Mouse (Mus musculus) brain, embryonic 14.5 days (tissue): ENCODE measurements around the gene Nab2. TPM values are rescaled to one million over a fixed set of nuclear protein-coding genes. Genes with fewer than 3 reads are reported as not detected.

Experiments used
- DNase-seq: peaks from one replicate; pipeline ENCODE4 v3.0.0-alpha.2; 2011; ENCODE audit warnings: low read depth
- CTCF ChIP-seq: fragments of 200-500 bp; IDR thresholded peaks from 2 replicates; pipeline ENCODE4 v1.5.1; 2012; ENCODE audit warnings: inconsistent platforms, mild to moderate bottlenecking, moderate library complexity, borderline replicate concordance; ENCODE audit not compliant: insufficient read depth, insufficient read length; ENCODE audit errors: extremely low read depth
- POLR2A ChIP-seq: fragments of 200-500 bp; IDR thresholded peaks from 2 replicates; pipeline ENCODE4 v1.6.1; 2012; ENCODE audit warnings: mild to moderate bottlenecking, inconsistent platforms, borderline replicate concordance; ENCODE audit not compliant: poor library complexity, insufficient read depth, insufficient read length, severe bottlenecking; ENCODE audit errors: extremely low read depth
- polyA plus RNA-seq: library from polyadenylated mRNA; depleted of rRNA; stranded (reverse); fragments of >200 nt; gene quantifications from 2 replicates; pipeline ENCODE4 v1.2.3, GENCODE M21; 2012; rRNA removed

Nab2 gene
- 7.4 and 8.0 TPM in 2 replicates for polyA plus RNA-seq

DNA sequence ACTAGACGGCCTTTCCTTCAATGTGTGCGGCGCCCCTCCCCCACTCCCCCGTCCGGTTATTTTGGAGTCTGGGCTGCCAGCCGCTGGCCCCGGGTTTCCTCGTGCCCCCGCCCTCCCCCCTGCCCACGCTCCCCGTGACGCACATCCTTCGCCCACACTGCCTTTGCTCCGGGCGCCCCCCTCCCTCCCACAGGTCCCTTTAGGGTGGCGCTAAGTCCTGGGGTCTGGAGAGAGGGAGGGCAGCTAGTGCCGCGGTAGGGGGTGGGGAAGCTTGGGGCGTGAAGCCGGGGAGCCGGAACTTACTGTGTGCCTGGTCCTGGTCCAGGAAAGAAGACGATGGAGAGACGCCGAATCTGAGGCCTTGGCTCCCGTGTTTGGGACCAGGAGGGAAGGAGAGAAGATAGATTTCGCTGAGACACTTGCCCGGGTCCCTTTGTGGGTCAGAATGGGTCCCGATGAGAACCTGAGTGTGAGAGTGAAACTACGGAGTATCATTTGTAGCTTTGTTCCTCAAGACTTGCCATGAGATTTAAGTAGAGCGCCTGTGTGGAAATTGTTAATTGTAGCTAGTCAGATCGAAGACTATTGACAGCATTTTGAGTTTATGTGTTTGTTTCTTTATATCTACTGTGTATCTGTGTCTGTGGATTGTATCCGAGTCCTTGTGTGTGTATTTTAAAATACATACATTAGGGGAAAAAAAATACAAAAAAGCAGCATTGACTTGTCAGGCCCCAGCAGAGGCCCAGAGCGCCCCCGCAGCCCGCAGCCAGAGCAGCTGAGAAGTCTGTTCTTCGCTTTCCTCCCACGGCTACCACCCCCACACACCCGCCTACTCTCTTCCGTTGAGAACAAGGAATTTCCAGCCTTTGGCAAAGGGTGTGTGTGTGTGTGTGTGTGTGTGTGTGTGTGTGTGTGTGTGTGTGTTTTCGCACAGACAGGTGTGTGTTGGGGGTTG, at the start of gene Nab2:
Gene Nab2, minus strand, starts transcription at position 476 of the 958 bp plus-strand sequence.
- DNase-seq: peak; percentile 78
- TF ChIP-seq CTCF (no peak), POLR2A (no peak)

DNA sequence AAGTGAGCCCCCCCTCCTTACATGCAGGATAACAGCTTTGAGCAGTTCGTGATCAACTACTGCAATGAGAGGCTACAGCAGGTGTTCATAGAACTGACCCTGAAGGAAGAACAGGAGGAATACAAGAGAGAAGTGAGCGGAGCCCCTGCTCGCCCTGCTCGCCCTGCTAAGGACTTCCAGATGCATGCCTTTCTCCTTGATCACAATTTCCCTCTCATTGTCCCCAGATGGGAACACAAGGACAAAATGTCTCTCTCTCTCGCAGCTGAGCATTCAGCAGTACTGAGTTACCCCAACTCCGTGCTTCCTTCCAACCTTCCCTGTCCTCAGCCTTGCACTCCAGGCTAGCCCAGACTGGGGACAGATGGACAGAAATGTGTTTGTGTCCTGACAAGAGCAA, 44.4 kb upstream of the Nab2 start:
- no peak for DNase-seq
- no peak for TF ChIP-seq CTCF
- TF ChIP-seq POLR2A: no peak

DNA sequence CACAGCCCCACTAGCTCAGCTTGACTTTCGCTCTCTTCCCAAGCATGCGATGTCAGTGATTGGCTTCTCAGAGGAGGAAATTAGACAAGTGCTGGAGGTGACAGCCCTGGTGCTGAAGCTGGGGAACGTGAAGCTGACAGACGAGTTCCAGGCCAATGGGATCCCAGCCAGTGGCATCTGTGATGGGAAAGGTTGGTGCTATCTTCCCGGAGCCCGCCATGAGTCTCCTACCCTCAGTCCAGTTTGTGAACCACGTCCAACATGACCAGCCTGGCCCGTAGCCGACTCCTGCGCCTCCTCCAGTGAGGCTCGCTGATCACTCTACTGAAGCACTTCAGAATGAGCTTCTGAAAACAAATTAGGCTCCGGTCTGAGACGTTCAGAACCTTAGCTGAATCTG, 42.0 kb upstream of the Nab2 start:
- no peak for TF ChIP-seq CTCF
- no peak for TF ChIP-seq POLR2A
- no peak for DNase-seq

DNA sequence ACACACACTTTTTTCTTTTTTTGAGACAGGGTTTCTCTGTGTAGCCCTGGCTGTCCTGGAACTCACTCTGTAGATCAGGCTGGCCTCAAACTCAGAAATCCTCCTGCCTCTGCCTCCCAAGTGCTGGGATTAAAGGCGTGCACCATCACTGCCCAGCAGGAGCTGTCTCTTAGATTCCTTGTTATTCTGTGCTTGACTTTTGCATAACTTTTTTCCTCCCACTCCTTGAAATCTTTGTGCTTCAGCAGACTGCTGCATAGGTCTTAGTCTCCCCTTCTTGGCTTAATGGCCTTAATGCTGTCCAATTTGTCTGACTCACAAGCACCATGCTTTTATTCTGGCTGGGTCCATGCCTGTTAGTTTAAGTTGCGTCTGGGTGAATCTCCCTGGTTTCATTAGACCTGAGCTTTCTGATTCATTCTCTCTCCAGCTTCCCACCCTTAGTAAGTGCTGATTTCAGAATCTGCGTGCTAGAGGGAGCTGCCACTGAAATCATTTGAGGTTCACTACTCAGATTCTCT, 40.5 kb upstream of the Nab2 start:
- no peak for TF ChIP-seq POLR2A
- no peak for TF ChIP-seq CTCF
- DNase-seq: no peak

DNA sequence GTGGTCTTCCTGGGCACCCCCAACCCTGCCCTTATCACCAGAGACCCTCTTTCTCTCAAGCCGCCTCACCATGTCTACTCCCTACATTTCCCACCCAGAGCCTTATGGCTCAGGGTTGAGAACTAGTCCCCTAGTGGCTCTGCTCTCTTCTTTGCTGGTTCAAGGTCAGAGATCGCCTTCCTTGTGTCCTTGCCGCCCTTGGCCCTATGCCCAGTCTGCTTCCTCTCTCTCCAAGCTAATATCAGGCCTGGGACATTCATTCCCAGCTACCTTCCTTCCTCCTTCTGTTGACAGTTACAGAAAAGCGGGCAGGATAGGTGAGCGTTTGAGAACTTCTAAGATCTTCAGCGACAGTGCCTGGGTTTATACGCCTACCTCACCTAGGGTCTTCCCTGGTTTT, 39.4 kb upstream of the Nab2 start:
- no peak for DNase-seq
- TF ChIP-seq POLR2A: no peak
- TF ChIP-seq CTCF: no peak

DNA sequence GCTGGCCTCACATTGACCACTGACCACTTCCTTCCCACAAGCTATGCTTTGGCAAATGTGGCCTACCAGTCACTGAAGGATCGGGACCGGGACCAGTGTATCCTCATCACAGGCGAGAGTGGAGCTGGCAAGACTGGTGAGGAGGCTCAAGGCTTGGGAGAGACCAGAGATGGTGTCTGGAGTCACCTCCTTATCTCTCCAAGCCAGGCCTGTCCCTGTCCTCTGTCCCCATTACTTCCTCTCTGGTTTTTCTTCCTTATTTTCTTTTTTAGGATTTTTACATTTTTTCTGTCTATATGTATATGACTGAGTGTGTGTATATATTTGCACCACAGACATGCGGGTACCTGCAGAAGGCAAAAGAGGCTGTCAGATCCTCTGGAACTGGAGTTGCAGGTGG, 37.4 kb upstream of the Nab2 start:
- TF ChIP-seq POLR2A: no peak
- no peak for TF ChIP-seq CTCF
- DNase-seq: no peak

DNA sequence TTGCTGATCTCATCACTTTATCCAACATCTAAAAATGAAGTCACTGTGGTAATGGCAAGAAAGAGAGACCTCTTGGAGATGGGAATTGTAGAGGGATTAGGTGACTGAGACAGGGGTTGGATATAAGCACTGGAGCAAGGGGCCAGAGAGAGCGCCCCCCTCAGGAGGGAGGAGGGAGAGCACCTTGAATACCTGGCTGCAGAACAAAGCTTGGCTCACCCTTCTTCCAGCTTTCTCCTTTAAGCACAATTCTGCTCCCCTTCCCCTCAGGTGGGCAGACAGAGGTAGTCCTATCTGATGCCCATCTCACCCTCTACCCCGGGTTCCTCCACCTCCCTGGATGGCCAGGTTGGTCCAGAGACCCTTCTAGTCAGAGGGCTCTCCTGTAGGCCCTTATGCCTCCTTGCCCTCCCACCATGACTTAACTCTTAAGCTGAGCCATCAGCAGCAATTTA, 36.4 kb upstream of the Nab2 start, which contains the start of gene Myo1a:
Gene Myo1a, plus strand, starts transcription at position 405 of the 455 bp plus-strand sequence.
- TF ChIP-seq CTCF (peak; percentile 17; the same call in 1 of the 2 replicates), POLR2A (no peak)
- DNase-seq: no peak

DNA sequence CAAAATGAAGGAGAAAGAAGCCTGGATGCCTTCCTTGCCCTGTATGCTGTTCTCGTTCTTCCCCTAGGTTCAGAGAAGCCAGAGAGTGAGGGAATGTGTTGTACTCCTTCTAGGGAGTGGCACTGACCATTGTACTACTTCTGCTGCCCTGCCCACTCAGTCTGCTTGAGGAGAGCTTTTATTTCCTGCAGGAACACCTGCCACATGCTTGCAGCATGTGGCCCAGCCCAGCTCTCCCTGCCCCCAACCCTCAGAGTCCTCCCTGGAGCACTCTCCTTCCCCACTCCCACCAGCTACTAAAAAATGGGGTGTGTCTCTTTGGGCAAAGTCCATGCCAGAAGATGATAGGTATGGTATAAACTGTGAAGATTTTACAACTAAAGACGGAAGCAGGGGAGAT, 35.9 kb upstream of the Nab2 start:
- no peak for DNase-seq
- no peak for TF ChIP-seq POLR2A
- TF ChIP-seq CTCF: no peak

DNA sequence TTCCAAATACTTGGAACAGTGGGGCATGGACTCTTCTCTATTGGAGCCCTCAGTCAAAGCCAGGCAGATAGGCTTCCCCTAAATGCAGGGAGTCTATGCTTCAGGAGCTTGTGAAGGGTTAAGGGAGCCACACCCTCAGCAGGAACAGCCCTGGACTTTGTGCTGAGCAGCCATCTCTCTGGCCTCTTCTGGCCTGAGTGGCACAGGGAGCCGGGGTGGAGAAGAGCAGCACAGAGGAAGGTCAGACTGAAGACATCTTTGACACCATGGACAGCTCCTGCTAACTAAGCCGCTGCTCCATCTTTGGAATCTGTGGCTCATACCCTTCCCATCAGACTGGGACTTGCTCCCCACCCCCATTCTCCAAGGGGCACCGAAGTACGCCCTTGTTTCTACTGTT, 34.9 kb upstream of the Nab2 start:
- TF ChIP-seq POLR2A (no peak), CTCF (no peak)
- no peak for DNase-seq

DNA sequence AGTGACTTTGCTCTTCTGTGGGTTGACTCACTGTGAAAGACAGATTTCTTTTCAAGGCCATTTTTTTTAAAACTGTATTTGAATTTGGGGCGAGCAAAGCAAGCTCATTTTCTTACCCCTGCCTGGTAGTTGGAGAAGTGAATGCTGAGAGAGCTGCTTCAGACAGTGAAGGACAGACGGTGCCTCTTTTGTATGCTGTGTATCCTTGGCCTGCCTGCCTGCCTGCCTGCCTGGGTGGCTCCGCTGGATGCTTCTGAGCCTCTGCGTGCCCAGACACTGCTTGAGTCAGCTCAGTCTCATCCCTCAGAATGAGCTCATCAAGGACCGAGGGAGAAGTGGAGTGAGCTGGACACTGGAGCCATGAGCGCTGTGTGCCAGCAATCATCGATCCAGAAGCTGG, 30.6 kb upstream of the Nab2 start:
- TF ChIP-seq POLR2A (no peak), CTCF (no peak)
- DNase-seq: no peak

DNA sequence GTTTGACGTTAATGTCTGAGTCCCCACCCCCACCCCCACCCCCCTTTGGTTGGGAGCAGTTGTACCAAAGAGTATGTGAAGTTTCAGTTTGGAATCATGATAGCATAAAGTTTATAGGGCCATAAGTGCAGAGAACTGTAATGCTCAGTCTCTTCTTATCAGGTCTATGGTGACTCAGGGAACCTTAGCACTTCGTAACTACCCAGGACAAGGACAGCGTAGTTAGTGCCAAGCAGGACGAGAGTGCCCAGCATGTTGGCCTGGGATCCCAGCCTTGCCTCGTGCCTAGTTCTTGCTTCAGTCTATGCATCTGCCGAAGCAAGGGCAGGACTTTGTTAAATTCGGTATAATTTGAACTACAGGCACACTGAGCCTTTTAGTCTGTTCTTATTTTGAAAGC, 27.4 kb upstream of the Nab2 start:
- TF ChIP-seq CTCF: no peak
- no peak for TF ChIP-seq POLR2A
- no peak for DNase-seq

DNA sequence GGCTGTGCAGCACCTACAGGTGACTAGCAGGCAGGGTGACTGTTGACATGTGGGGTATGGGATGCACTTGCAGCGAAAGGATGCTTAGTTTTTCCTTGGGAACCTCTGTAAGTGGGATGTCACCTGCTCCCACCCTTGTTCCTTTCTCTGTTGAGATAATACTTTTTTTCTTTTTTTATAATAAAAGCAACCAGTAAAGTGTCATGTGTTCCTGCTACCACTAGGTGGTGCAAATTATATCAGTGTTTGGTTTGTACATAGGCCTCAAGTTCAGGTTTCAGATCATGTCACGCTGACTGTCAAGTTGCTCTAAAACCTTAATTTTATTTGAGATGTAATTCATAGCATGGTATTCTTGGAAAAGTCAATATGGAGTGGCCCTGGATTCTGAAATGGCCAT, 26.3 kb upstream of the Nab2 start:
- TF ChIP-seq POLR2A (no peak), CTCF (peak; percentile 49; the same call in 1 of the 2 replicates)
- DNase-seq: peak; percentile 59

DNA sequence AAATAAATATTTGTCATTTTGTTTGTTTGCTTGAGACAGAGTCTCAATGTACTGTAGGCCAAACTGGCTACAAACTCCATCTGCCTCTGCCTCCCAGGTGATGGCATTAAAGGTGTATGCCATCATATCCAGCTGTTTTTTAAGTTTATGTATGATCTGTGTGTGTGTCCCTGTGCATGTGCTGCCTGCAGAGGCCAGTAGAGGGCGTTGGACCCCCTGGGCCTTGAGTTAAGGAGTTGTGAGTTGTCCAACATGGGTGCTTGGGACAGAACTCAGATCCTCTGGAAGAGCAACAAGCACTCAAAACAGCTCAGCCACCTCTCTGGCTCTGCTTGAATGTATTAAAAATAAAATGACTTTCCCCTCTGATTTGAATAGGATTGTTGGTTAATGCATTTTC, 22.7 kb upstream of the Nab2 start:
- TF ChIP-seq CTCF: peak; percentile 18; the same call in 1 of the 2 replicates
- no peak for TF ChIP-seq POLR2A
- DNase-seq: no peak
